Mouse (Mus musculus) cerebellum, adult 11 months (tissue): ENCODE results near the gene Med31.
"Not testable (repeated sequence)": the region's sequence is repeated elsewhere in the genome, so short reads cannot be mapped to it uniquely, and the experiment has no call there.

ENCODE experiments used
- DNase-seq: peaks from one replicate; pipeline ENCODE4 v3.0.0; 2022

The Med31 gene

GRCm38 (mm10) chr11:72196506-72196905, 18.9 kb downstream of the Med31 start:
- no peak for DNase-seq

GRCm38 (mm10) chr11:72194259-72194658, 21.1 kb downstream of the Med31 start:
- DNase-seq = no peak

- DNase-seq = no peak
These were observed 24.5 kb downstream of the Med31 start for GRCm38 (mm10) chr11:72190857-72191256.

GRCm38 (mm10) chr11:72184252-72184651, 31.1 kb downstream of the Med31 start:
- no peak for DNase-seq

GRCm38 (mm10) chr11:72181136-72181535, 34.3 kb downstream of the Med31 start:
- no peak for DNase-seq

- no peak for DNase-seq
These were observed 34.8 kb downstream of the Med31 start for GRCm38 (mm10) chr11:72180556-72180955.

- DNase-seq = no peak
These were observed 38.8 kb downstream of the Med31 start for GRCm38 (mm10) chr11:72176553-72176952.

- no peak for DNase-seq
These were observed 39.4 kb downstream of the Med31 start for GRCm38 (mm10) chr11:72175966-72176365.

- DNase-seq = no peak
These were observed 40.7 kb downstream of the Med31 start for GRCm38 (mm10) chr11:72174721-72175120.

GRCm38 (mm10) chr11:72173506-72173905, 41.9 kb downstream of the Med31 start:
- no peak for DNase-seq

- DNase-seq = not testable (repeated sequence)
These were observed 43.5 kb downstream of the Med31 start for GRCm38 (mm10) chr11:72171906-72172305.

GRCm38 (mm10) chr11:72169871-72170270, 45.5 kb downstream of the Med31 start:
- DNase-seq = no peak

GRCm38 (mm10) chr11:72163198-72163597, 52.2 kb downstream of the Med31 start:
- no peak for DNase-seq
